Mouse (Mus musculus) lung, embryonic 15.5 days (tissue): ENCODE results near the gene Mrpl58. TPM values are rescaled to one million over a fixed set of nuclear protein-coding genes. Genes with fewer than 3 reads are reported as not detected.
"Not testable (repeated sequence)": the region's sequence is repeated elsewhere in the genome, so short reads cannot be mapped to it uniquely, and the experiment has no call there.

Experiments used
- ATAC-seq: fragments of 200-750 bp; cut with Nextera tagmentation; 2 replicates; pipeline ENCODE4 v1.8.0; 2017; ENCODE audit warnings: moderate number of reproducible peaks, borderline replicate concordance; ENCODE audit not compliant: low FRiP score, low TSS enrichment; ENCODE audit errors: extremely low read depth
- H3K27ac ChIP-seq: fragments of 300-500 bp; sonication (generic); 2 replicates; pipeline ENCODE4 v1.5.1; 2015; ENCODE audit warnings: moderate library complexity, mild to moderate bottlenecking, inconsistent platforms
- H3K27me3 ChIP-seq: fragments of 300-500 bp; sonication (generic); 2 replicates; pipeline ENCODE4 v1.6.1; 2015; ENCODE audit warnings: inconsistent platforms
- H3K36me3 ChIP-seq: fragments of 300-500 bp; sonication (generic); 2 replicates; pipeline ENCODE4 v1.6.1; 2015; ENCODE audit warnings: inconsistent platforms
- H3K4me1 ChIP-seq: fragments of 300-500 bp; sonication (generic); 2 replicates; pipeline ENCODE4 v1.6.1; 2015; ENCODE audit warnings: inconsistent platforms
- H3K4me2 ChIP-seq: fragments of 300-500 bp; sonication (generic); 2 replicates; pipeline ENCODE4 v1.6.1; 2015; ENCODE audit warnings: inconsistent platforms, mild to moderate bottlenecking, moderate library complexity
- H3K4me3 ChIP-seq: fragments of 300-500 bp; sonication (generic); 2 replicates; pipeline ENCODE4 v1.5.1; 2015; ENCODE audit warnings: mild to moderate bottlenecking, inconsistent platforms
- H3K9ac ChIP-seq: fragments of 300-500 bp; sonication (generic); 2 replicates; pipeline ENCODE4 v1.6.1; 2015; ENCODE audit warnings: inconsistent platforms
- H3K9me3 ChIP-seq: fragments of 300-500 bp; sonication (generic); 2 replicates; pipeline ENCODE4 v1.6.1; 2016; ENCODE audit warnings: inconsistent platforms
- WGBS: fragments of 180-500 bp; shearing (Covaris S2); methylation state at CpG from one replicate; pipeline ENCODE4 v1.1.7; 2015; 5-methylcytosine and 5-hydroxymethylcytosine counted together
- microRNA-seq: library from miRNA; unstranded; fragments of <30 nt; microRNA quantifications from one replicate; pipeline ENCODE4, GENCODE M21; 2016
- polyA plus RNA-seq: library from polyadenylated mRNA; unstranded; fragments of >200 nt; fragmentation: Nextera tagmentation; extraction: Ambion mirVana; gene quantifications from 2 replicates; pipeline ENCODE4 v1.2.1, GENCODE M21; 2015

The Mrpl58 gene
- polyA plus RNA-seq, 1 experiment from 2014 or later: 204 TPM

GRCm38 (mm10) chr11:115451781-115452241 lies 48.3 kb downstream of the Mrpl58 start:
- Histone ChIP-seq H3K27ac (no peak overlapping the region), H3K4me3 (no peak overlapping the region), H3K4me2 (no peak overlapping the region), H3K36me3 (no peaks in the 10 kb centered on the region), H3K27me3 (no peaks in the 10 kb centered on the region), H3K9ac (no peak overlapping the region), H3K9me3 (no peaks in the 10 kb centered on the region), H3K4me1 (peaks cover under 1% of the 10 kb centered on the region; the same call in 1 of the 2 replicates)
- WGBS: 83% methylated on average over 8 of the region's 8 CpGs
- no peak for ATAC-seq

DNA sequence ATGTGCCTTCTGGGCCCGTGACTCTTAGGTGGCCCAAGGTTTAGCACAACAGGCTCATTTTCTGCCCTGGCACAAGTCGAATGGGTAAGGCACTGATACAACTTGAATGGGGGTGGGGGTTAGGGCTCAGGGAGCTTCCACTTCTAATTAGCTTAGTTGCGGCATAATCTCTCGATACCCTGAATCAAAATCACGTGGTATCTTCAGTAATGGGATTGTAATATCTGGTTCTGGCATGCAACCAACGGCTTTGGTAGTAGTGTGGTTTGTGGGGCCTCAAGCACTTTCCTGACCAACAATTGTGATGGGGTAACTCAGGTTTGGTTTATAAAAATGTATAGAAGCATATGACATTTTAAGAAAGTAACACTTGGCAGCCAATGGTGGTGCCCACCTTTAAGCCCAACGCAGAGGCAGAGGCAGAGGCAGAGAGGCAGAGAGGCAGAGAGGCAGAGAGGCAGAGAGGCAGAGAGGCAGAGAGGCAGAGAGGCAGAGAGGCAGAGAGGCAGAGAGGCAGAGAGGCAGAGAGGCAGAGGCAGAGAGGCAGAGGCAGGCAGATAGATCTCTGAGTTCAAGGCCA lies 48.8 kb downstream of the Mrpl58 start:
- Histone ChIP-seq H3K4me3 (no peak overlapping the region), H3K27ac (no peak overlapping the region), H3K4me2 (no peak overlapping the region), H3K9me3 (no peaks in the 10 kb centered on the region), H3K9ac (no peak overlapping the region), H3K4me1 (peaks cover 3% of the 10 kb centered on the region; the same call in 1 of the 2 replicates), H3K36me3 (no peaks in the 10 kb centered on the region), H3K27me3 (no peaks in the 10 kb centered on the region)
- WGBS: 79% methylated on average over 7 of the region's 7 CpGs
- no peak for ATAC-seq

DNA sequence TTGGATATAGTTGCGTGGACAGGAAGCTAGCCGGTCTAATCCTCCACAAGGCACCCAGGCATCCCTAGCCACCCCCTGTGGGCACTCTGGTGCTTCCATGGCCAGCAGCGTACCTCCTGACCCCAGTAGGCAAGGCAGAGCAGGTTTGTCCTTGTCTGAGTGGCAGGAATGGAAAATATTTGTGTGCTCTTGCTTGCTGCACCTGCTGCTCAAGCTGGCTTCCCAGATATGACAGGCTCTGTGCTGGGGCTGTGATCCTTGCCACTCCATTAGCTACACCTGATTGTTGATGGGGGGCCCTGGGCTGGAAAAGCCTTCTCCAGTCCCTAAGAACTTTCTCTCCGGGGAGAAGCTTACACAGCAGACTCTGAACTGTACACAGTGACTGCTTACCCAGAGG lies 49.8 kb downstream of the Mrpl58 start:
- Histone ChIP-seq H3K27me3 (no peaks in the 10 kb centered on the region), H3K4me1 (peaks cover 6% of the 10 kb centered on the region; the same call in 1 of the 2 replicates), H3K4me3 (no peak overlapping the region), H3K9ac (no peak overlapping the region), H3K36me3 (no peaks in the 10 kb centered on the region), H3K27ac (no peak overlapping the region), H3K9me3 (no peaks in the 10 kb centered on the region), H3K4me2 (no peak overlapping the region)
- WGBS: 60% methylated on average over 4 of the region's 4 CpGs
- ATAC-seq: no peak

DNA sequence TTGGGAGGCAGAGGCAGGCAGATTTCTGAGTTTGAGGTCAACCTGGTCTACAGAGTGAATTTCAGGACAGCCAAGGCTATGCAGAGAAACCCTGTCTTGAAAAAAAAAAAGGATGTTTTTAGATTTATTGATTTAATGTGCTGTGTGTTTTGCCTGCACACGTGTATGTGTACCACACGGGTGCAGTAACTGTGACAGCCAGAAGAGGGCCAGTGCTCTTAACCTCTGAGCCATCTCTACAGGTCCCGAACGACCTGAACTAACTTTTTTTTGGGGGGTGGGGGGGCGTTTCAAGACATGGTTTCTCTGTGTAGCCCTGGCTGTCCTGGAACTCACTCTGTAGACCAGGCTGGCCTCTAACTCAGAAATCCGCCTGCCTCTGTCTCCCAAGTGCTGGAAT lies 51.3 kb downstream of the Mrpl58 start:
- not testable (repeated sequence) for H3K27ac ChIP-seq, H3K4me3 ChIP-seq, H3K4me1 ChIP-seq, H3K9me3 ChIP-seq, H3K27me3 ChIP-seq, ATAC-seq, H3K4me2 ChIP-seq, H3K9ac ChIP-seq, H3K36me3 ChIP-seq
- 82% methylated on average over 6 of the region's 6 CpGs for WGBS

DNA sequence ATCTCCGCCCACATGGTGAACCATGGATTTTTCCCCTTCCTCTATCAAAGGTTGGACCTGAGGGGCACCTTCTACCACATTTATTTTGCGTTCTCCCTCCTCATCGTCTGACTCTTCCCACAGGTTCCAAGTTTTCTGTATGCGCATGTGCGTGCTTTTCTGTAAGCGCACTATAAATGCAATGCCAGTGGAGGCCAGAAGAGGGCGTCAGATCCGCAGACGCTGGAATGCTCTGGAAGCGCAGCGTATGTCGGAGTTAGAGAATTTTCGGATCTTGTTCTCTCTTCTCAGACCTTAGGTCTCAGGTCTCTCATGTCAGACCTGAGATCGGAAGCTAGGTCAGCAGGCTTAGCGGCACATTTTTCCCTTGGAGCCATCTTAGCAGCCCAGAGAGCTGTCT lies 52.1 kb downstream of the Mrpl58 start:
- WGBS: 88% methylated on average over 15 of the region's 15 CpGs
- Histone ChIP-seq H3K4me1 (peaks cover 6% of the 10 kb centered on the region; the same call in 1 of the 2 replicates), H3K27me3 (no peaks in the 10 kb centered on the region), H3K9me3 (no peaks in the 10 kb centered on the region), H3K36me3 (no peaks in the 10 kb centered on the region), H3K4me2 (no peak overlapping the region), H3K27ac (no peak overlapping the region), H3K9ac (no peak overlapping the region), H3K4me3 (no peak overlapping the region)
- no peak for ATAC-seq

GRCm38 (mm10) chr11:115456182-115456581 lies 52.6 kb downstream of the Mrpl58 start:
- H3K36me3 ChIP-seq: no peaks in the 10 kb centered on the region
- H3K4me1 ChIP-seq: peaks cover 6% of the 10 kb centered on the region; the same call in 1 of the 2 replicates
- no peak overlapping the region for H3K27ac ChIP-seq
- H3K4me2 ChIP-seq: no peak overlapping the region
- ATAC-seq: no peak
- no peaks in the 10 kb centered on the region for H3K27me3 ChIP-seq
- no peaks in the 10 kb centered on the region for H3K9me3 ChIP-seq
- WGBS: 90% methylated on average over 5 of the region's 5 CpGs
- no peak overlapping the region for H3K9ac ChIP-seq
- no peak overlapping the region for H3K4me3 ChIP-seq

DNA sequence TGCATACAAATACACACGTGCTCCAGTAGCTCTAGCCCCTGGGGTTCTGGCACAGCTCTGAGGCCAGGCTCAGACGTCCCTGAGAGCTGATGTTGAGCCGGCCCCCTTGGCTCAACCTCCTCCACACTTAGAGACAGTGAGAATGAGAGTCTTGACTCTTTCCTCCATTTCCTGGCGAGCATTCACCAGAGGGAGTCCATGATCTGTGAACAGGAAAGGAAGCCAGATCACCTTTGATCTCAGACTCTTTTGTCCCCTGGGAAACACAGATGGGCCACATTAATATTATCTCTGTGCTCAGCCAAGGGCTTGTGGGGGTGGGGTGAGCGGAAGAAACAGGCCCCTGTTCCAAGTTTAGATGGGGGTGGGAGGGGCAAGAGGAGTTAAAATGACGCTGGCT lies 53.9 kb downstream of the Mrpl58 start:
- ATAC-seq: peak; percentile 59

DNA sequence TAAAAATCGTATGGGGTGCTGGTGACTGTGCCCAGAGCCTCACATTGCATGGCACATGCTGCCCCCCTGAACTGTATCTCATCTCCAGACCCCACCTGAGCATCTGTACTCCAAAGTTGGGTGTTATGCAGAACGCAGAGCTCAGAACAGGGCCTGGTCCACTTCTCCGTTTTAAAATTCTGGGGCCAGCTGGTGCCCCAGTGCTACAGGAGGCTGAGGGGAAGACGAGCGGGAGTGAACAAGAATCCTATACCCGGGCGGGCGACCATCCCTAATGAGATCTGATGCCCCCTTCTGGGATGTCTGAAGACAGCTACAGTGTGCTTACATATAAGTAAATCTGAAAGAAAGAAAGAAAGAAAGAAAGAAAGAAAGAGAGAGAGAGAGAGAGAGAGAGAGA lies 57.4 kb downstream of the Mrpl58 start:
- H3K4me2 ChIP-seq: no peak overlapping the region
- H3K4me3 ChIP-seq: no peak overlapping the region
- no peaks in the 10 kb centered on the region for H3K9me3 ChIP-seq
- WGBS: 26% methylated on average over 8 of the region's 8 CpGs
- H3K4me1 ChIP-seq: peaks cover 6% of the 10 kb centered on the region; the same call in 1 of the 2 replicates
- H3K9ac ChIP-seq: no peak overlapping the region
- no peaks in the 10 kb centered on the region for H3K27me3 ChIP-seq
- H3K27ac ChIP-seq: no peak overlapping the region
- H3K36me3 ChIP-seq: no peaks in the 10 kb centered on the region
- no peak for ATAC-seq

More for the DNA sequence above, 53.9 kb downstream of the Mrpl58 start:
- Histone ChIP-seq H3K36me3 (no peaks in the 10 kb centered on the region), H3K27me3 (no peaks in the 10 kb centered on the region), H3K27ac (no peak overlapping the region), H3K4me2 (no peak overlapping the region), H3K4me3 (no peak overlapping the region), H3K9me3 (no peaks in the 10 kb centered on the region), H3K9ac (no peak overlapping the region), H3K4me1 (peaks cover 6% of the 10 kb centered on the region; the same call in 1 of the 2 replicates)
- 17% methylated on average over 6 of the region's 6 CpGs for WGBS

GRCm38 (mm10) chr11:115461846-115462242 lies 58.3 kb downstream of the Mrpl58 start:
- Histone ChIP-seq H3K36me3 (no peaks in the 10 kb centered on the region), H3K4me2 (no peak overlapping the region), H3K9me3 (no peaks in the 10 kb centered on the region), H3K4me1 (peaks cover 6% of the 10 kb centered on the region; the same call in 1 of the 2 replicates), H3K27me3 (no peaks in the 10 kb centered on the region), H3K9ac (no peak overlapping the region), H3K4me3 (no peak overlapping the region), H3K27ac (no peak overlapping the region)
- no peak for ATAC-seq
- 62% methylated on average over 5 of the region's 5 CpGs for WGBS

Small RNA genes lying within 50 kb of the gene (microRNA-seq; reads per million reads assigned to microRNA genes)
- not detected for gene Mir3968

Other genes starting within 250 kb of the Mrpl58 start
- 55.0 and 58.2 TPM in 2 replicates for gene Slc9a3r1, start 240.4 kb upstream of the Mrpl58 start, polyA plus RNA-seq
- 10.5 and 12.3 TPM in 2 replicates for gene Tmem104, start 216.3 kb upstream of the Mrpl58 start, polyA plus RNA-seq
- 22.0 and 23.8 TPM in 2 replicates for gene Nat9, start 215.9 kb upstream of the Mrpl58 start, polyA plus RNA-seq
- 0.05 and 0.08 TPM in 2 replicates for gene Grin2c, start 136.5 kb upstream of the Mrpl58 start, polyA plus RNA-seq
- 14.6 and 15.8 TPM in 2 replicates for gene Fdxr, start 126.7 kb upstream of the Mrpl58 start, polyA plus RNA-seq
- gene Fads6, start 106.1 kb upstream of the Mrpl58 start, polyA plus RNA-seq: 0.30 and 0.32 TPM in 2 replicates
- not detected in 2 replicates for gene Otop2, start 96.6 kb upstream of the Mrpl58 start, polyA plus RNA-seq
- not detected in 2 replicates for gene Ush1g, start 81.7 kb upstream of the Mrpl58 start, polyA plus RNA-seq
- not detected in 2 replicates for gene Otop3, start 69.0 kb upstream of the Mrpl58 start, polyA plus RNA-seq
- 13.9 and 15.8 TPM in 2 replicates for gene Hid1, start 36.0 kb upstream of the Mrpl58 start, polyA plus RNA-seq
- gene Cdr2l, start 21.8 kb upstream of the Mrpl58 start, polyA plus RNA-seq: 13.7 and 15.3 TPM in 2 replicates
- gene Atp5h, start 16.2 kb downstream of the Mrpl58 start, polyA plus RNA-seq: 787 and 840 TPM in 2 replicates
- 16.3 and 17.8 TPM in 2 replicates for gene Kctd2, start 16.4 kb downstream of the Mrpl58 start, polyA plus RNA-seq
- gene Trim80, start 36.8 kb downstream of the Mrpl58 start, polyA plus RNA-seq: not detected in 2 replicates
- 0.55 and 1.9 TPM in 2 replicates for gene Slc16a5, start 58.7 kb downstream of the Mrpl58 start, polyA plus RNA-seq
- 6.6 and 7.1 TPM in 2 replicates for gene Armc7, start 71.9 kb downstream of the Mrpl58 start, polyA plus RNA-seq
- gene Nt5c, start 88.1 kb downstream of the Mrpl58 start, polyA plus RNA-seq: 81.5 and 83.7 TPM in 2 replicates
- gene Jpt1, start 110.6 kb downstream of the Mrpl58 start, polyA plus RNA-seq: 504 and 510 TPM in 2 replicates
- gene Sumo2, start 132.5 kb downstream of the Mrpl58 start, polyA plus RNA-seq: 993 and 1,027 TPM in 2 replicates
- gene Nup85, start 160.7 kb downstream of the Mrpl58 start, polyA plus RNA-seq: 190 and 192 TPM in 2 replicates
- gene Mrps7, start 200.2 kb downstream of the Mrpl58 start, polyA plus RNA-seq: 83.9 and 85.0 TPM in 2 replicates
- gene Gga3, start 200.3 kb downstream of the Mrpl58 start, polyA plus RNA-seq: 15.6 and 18.1 TPM in 2 replicates
- gene Mif4gd, start 209.2 kb downstream of the Mrpl58 start, polyA plus RNA-seq: 29.5 and 32.3 TPM in 2 replicates
- gene Slc25a19, start 224.5 kb downstream of the Mrpl58 start, polyA plus RNA-seq: 19.6 and 20.9 TPM in 2 replicates